Mouse (Mus musculus): ENCODE results near the gene Tpx2.

DNA sequence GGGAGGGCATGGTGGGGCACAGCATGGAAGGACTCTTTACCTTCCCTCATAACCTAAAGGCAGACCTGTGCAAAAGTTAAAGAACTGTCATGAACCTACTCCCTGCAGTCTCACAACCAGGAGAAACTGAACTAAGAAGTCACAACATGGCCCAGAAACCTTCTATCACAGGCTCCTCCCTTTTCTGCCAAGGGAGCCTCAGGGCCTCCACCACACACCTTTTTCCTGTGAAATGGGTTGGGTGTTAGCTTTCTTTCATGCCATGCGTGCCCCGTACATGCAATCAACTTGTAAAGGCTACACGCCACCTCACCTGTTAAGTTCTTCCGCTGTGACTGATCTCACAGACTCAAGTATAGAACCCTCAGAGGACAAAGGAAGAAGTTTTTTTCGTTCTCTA lies 44.7 kb upstream of the Tpx2 start:
- TF ChIP-seq MAFK (IDR thresholded peaks at IDR 0.05; ENCODE audit: insufficient read depth, low read depth, low read length) (no peak), CHD2 (IDR thresholded peaks at IDR 0.05; ENCODE audit: low read depth, low read length) (no peak), ZC3H11A (IDR thresholded peaks at IDR 0.05; ENCODE audit: borderline replicate concordance, low read depth, low read length) (no peak)
